Mouse (Mus musculus) olfactory bulb, adult 2 months (tissue): Measurements from ENCODE around the gene Zbtb24. TPM values are rescaled to one million over a fixed set of nuclear protein-coding genes. Genes with fewer than 3 reads are reported as not detected.

Source experiments
- H3K27ac ChIP-seq: fragments of 200-500 bp; 2 replicates; pipeline ENCODE4 v1.5.1; 2012; ENCODE audit warnings: low read depth, low read length; ENCODE audit not compliant: insufficient read depth
- H3K4me1 ChIP-seq: fragments of 200-500 bp; 2 replicates; pipeline ENCODE4 v1.6.1; 2012; ENCODE audit warnings: low read length; ENCODE audit not compliant: control insufficient read depth, insufficient read depth
- H3K4me3 ChIP-seq: fragments of 200-500 bp; 2 replicates; pipeline ENCODE4 v1.5.1; 2012; ENCODE audit warnings: mild to moderate bottlenecking, low read depth, low read length, moderate library complexity; ENCODE audit not compliant: insufficient read depth
- CTCF ChIP-seq: fragments of 200-500 bp; IDR thresholded peaks from 2 replicates; pipeline ENCODE4 v1.5.1; 2012; ENCODE audit warnings: low read depth, mild to moderate bottlenecking, low read length, moderate library complexity; ENCODE audit not compliant: insufficient read depth
- POLR2A ChIP-seq: fragments of 200-500 bp; IDR thresholded peaks from 2 replicates; pipeline ENCODE4 v1.6.1; 2012; ENCODE audit warnings: mild to moderate bottlenecking, low read depth, low read length, moderate library complexity; ENCODE audit not compliant: insufficient read depth
- WGBS: fragments of 180-500 bp; shearing (Covaris S2); methylation state at CpG from one replicate; pipeline ENCODE4 v1.1.7; 2018; 5-methylcytosine and 5-hydroxymethylcytosine counted together
- polyA plus RNA-seq: library from polyadenylated mRNA; stranded (reverse); fragments of >200 nt; gene quantifications from 2 replicates; pipeline ENCODE4 v1.2.4, GENCODE M21; 2012; ENCODE audit warnings: low replicate concordance; ENCODE audit not compliant: missing spikeins, insufficient read depth, insufficient read length

Gene Zbtb24
- polyA plus RNA-seq, 1 experiment: not detected

- WGBS: 80% methylated on average over 3 of the region's 3 CpGs
- H3K4me1 ChIP-seq: peaks cover 11% of the 10 kb centered on the region
- H3K4me3 ChIP-seq: no peak overlapping the region
- no peak overlapping the region for H3K27ac ChIP-seq
- no peak for TF ChIP-seq POLR2A
These were observed 11.0 kb downstream of the Zbtb24 start for GRCm38 (mm10) chr10:41461057-41461722.

- TF ChIP-seq POLR2A: no peak
- no peak for TF ChIP-seq CTCF
These were observed 14.3 kb downstream of the Zbtb24 start for GRCm38 (mm10) chr10:41464401-41464955.

GRCm38 (mm10) chr10:41467325-41467724, 17.1 kb downstream of the Zbtb24 start:
- whole genome bisulfite sequencing: 55% methylated on average over 6 of the region's 6 CpGs
- Histone ChIP-seq H3K4me1 (peaks cover 12% of the 10 kb centered on the region), H3K4me3 (no peak overlapping the region), H3K27ac (no peak overlapping the region)
- TF ChIP-seq CTCF (no peak), POLR2A (no peak)

More at GRCm38 (mm10) chr10:41464401-41464955, 14.3 kb downstream of the Zbtb24 start:
- no peak overlapping the region for H3K4me3 ChIP-seq
- peak overlapping the region; percentile 18 for H3K27ac ChIP-seq
- WGBS: 42% methylated on average over 15 of the region's 15 CpGs
- peaks cover 14% of the 10 kb centered on the region for H3K4me1 ChIP-seq

GRCm38 (mm10) chr10:41470693-41471092, 20.5 kb downstream of the Zbtb24 start:
- Histone ChIP-seq H3K4me3 (no peak overlapping the region), H3K4me1 (0 out of 2 replicates have a peak, but pooled peaks cover 4% of the 10 kb centered on the region), H3K27ac (no peak overlapping the region)
- TF ChIP-seq POLR2A (no peak), CTCF (no peak)
- 87% methylated on average over 3 of the region's 3 CpGs for whole genome bisulfite sequencing

DNA sequence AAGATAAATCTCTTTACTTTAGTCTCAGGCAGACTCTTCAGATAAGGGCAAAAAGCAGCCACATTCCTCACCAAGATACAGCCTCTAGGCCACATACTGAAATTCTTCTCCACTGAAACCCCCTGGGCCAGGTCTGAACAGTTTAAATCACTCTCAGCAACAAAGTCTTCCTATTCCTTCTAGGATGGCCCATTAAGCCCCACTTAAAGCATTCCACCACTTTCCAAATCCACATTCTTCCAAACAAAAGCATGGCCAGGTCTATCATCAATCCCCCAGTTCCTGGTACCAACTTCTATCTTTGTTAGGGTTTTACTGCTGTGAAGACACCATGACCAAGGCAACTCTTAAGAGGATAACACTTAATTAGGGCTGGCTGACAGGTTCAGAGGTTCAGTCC, 22.4 kb downstream of the Zbtb24 start:
- no peak for TF ChIP-seq POLR2A
- no peak for TF ChIP-seq CTCF
- H3K4me1 ChIP-seq: peaks cover 18% of the 10 kb centered on the region
- no peak overlapping the region for H3K27ac ChIP-seq
- no peak overlapping the region for H3K4me3 ChIP-seq

- TF ChIP-seq POLR2A: no peak
- no peak for TF ChIP-seq CTCF
These were observed 22.8 kb downstream of the Zbtb24 start for GRCm38 (mm10) chr10:41472962-41473481.

GRCm38 (mm10) chr10:41473782-41474468, 23.7 kb downstream of the Zbtb24 start:
- Histone ChIP-seq H3K4me3 (no peak overlapping the region), H3K4me1 (peaks cover 27% of the 10 kb centered on the region), H3K27ac (no peak overlapping the region)
- 93% methylated on average over 6 of the region's 6 CpGs for WGBS
- no peak for TF ChIP-seq POLR2A
- no peak for TF ChIP-seq CTCF

More at GRCm38 (mm10) chr10:41472962-41473481, 22.8 kb downstream of the Zbtb24 start:
- Histone ChIP-seq H3K4me3 (no peak overlapping the region), H3K27ac (no peak overlapping the region), H3K4me1 (peaks cover 23% of the 10 kb centered on the region)
- WGBS: 87% methylated on average over 5 of the region's 5 CpGs

DNA sequence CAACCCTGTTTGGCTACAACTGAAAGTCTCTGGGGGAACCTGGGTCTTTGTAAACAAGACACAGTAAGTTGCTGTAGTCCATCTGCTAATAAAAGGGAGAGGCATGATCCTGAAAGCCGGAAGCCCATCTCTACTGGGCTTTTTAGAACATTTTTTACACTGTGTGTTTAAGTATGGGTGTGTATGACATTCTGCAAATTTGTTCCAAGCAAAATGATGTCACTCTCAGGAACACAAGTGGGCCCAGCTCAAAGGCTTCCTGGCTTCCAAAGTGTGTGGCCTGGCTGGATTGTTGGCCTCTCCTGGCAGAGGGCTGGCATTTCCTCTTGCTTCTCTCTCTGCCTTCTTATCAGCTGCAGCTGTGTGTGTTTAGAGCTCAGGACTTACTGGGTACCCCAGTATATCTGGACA, 24.8 kb downstream of the Zbtb24 start:
- H3K4me1 ChIP-seq: peaks cover 27% of the 10 kb centered on the region
- no peak for TF ChIP-seq POLR2A
- TF ChIP-seq CTCF: no peak
- no peak overlapping the region for H3K27ac ChIP-seq
- H3K4me3 ChIP-seq: no peak overlapping the region
- WGBS: 83% methylated on average over 1 of the region's 1 CpGs

DNA sequence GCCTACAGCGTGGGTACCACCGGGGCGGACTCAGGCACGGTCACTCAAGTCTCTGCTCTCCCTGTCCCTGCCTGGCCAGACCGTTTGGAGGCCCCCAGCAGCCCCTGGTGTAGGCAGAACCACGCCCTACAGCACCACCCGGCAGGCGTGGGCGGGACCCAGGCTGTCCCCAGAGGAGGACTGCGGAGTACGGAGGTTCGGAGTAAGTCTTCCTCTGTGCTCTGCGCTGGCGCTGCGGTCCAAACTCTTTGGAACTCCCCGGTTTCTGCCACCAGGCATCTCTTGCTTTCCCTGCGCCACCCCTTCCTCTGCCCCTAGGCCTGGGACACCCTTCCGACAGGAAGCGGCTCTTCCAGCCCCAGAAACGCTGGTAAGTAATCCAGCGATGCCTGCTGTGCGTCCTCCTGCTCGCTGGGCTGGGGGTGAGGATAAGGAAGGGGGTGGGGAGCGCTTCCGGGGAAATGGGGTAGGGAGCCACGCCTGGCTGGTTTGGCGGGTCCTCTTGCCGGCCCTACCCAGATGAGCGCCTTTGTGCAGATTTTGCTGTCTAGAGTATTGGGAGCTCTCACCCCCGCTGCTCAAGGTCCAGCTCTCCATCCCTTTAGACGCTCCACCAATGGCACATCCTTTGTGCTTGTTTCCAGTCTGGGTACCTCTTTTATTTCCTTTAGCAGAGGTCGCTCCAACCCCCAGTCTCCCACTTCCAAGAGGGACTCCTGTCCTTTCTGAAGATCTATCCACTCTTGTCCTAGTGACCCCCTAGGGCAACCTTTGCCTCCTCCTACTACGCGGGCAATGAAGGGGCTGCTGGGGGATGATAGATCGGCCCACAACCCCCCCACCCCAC, 26.2 kb downstream of the Zbtb24 start, which contains the start of gene Mical1:
Mical1 (plus strand) TSS at position 144 of the 847 bp plus-strand sequence.
- WGBS: 4% methylated on average over 35 of the region's 35 CpGs
- 0 out of 2 replicates have a peak, but pooled peaks have one; percentile 31 for TF ChIP-seq POLR2A
- no peak for TF ChIP-seq CTCF
- Histone ChIP-seq H3K4me3 (peak within 1 kb of the TSS; percentile 50), H3K4me1 (peaks cover 28% of the 10 kb centered on the region), H3K27ac (peak within 1 kb of the TSS; percentile 83)
